Mouse (Mus musculus): ENCODE results near the gene Fut7.

DNA sequence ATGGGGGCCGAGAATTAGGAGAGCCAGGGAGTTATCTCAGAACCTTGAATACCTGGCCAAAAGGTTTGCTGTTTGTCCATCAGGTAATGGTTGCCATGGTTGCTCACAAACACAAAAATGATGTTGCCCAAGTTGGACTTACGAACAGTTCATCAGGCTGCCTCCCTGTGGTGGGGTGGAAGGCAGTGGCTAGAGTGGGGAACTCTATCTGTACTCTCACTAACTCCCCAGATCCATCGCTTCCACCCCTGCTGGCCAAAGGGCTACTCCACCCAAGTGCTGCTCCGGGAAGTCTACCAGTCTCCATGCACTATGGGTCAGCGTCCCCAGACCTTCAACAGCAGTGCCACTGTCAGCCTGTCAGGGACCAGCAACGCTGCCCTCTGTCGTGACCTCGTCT lies 24.0 kb upstream of the Fut7 start, which contains the start of gene Npdc1:
- TF ChIP-seq CTCF (IDR thresholded peaks at IDR 0.05; ENCODE audit: control insufficient read depth, insufficient read depth, low read length) (no peak), POLR2A (IDR thresholded peaks at IDR 0.05; ENCODE audit: borderline replicate concordance, control insufficient read depth, low read depth, low read length) (no peak)

Measured in bone marrow, adult 2 months (tissue).